8 mouse cellular contexts compared by ENCODE assay signal in the genomic region with DNA sequence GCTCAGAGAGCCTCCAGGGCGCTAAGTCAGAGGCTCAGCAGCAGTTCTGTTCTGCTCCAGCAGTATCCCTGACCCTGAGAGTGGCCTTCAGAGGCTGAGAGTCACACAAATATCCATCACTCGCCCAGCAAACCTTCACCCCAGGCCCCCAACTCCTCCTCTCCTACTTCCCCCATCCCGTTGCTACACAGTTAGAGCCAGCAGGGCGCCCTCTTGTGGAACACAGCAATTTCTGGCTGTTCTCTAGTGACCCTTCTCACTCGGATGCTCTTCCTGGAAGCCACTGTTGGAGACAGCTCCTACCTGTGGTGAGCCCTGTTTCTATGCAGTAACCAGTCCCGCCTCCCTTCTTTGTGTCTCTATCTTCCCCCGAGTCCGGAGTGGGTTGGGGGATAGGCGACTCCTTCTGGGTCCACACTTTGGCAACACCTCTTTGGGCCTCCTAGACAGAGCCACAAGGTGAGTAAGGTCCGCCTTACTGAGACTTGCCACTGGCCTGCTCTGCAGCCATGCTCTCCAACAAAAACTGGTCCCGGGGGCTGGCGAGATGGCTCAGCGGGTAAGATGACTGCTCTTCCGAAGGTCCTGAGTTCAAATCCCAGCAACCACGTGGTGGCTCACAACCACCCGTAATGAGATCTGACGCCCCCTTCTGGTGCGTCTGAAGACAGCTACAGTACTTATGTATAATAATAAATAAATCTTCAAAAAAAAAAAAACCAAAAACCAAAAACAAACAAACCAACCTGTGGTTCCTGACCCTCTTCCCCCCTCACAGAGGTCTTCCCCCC. TPM values are rescaled to one million over a fixed set of nuclear protein-coding genes. Genes with fewer than 3 reads are reported as not detected.
A peak's percentile ranks its signal among the peaks of the same experiment; 100 is the strongest.
DNase-seq lines count a peak whose midpoint lies in the region; ATAC-seq and TF ChIP-seq lines count a peak whose summit lies in the region.

No protein-coding gene starts in this region.

- H3K9ac ChIP-seq in MEL (ENCODE audit: control insufficient read depth, low read depth, low read length, poor library complexity, severe bottlenecking), result peak overlapping the region; percentile 91
- H3K9ac ChIP-seq in forebrain, embryonic 15.5 days (replicated peaks), result 0 out of 2 replicates have a peak overlapping the region, but pooled peaks have one; percentile 14
- H3K9ac ChIP-seq in lung, postnatal 0 days (replicated peaks; ENCODE audit: low read depth), result no peak overlapping the region

- H3K9me3 ChIP-seq in MEL (replicated peaks; ENCODE audit: insufficient read depth, low read length), result no peaks in the 10 kb centered on the region
- no peaks in the 10 kb centered on the region for H3K9me3 ChIP-seq in forebrain, embryonic 15.5 days
- H3K9me3 ChIP-seq in lung, postnatal 0 days (ENCODE audit: low read length), result no peaks in the 10 kb centered on the region

- peak overlapping the region; percentile 87 for H3K4me2 ChIP-seq in forebrain, embryonic 15.5 days (replicated peaks)
- peak overlapping the region; percentile 90 for H3K4me2 ChIP-seq in lung, postnatal 0 days (replicated peaks; ENCODE audit: low read depth, low read length)

- intact Hi-C loops in heart, postnatal 36 days (cut with DNase I), result loop anchor here (1.0 to 2.0 kb wide), 2 partner anchors 22 to 31 kb away; no protein-coding TSS in a partner anchor

- H3K27me3 ChIP-seq in MEL (ENCODE audit: control insufficient read depth in 1 of 2, insufficient read depth in 2 of 2, low read length in 2 of 2), result no peaks in the 10 kb centered on the region
- peaks cover 23% of the 10 kb centered on the region for H3K27me3 ChIP-seq in forebrain, embryonic 15.5 days
- no peaks in the 10 kb centered on the region for H3K27me3 ChIP-seq in lung, postnatal 0 days (replicated peaks; ENCODE audit: insufficient read depth, low read length)

- peaks cover 8 to 54% of the 10 kb centered on the region in 2 experiments for H3K4me1 ChIP-seq in MEL (ENCODE audit: control insufficient read depth in 1 of 2, insufficient read depth in 2 of 2, low read length in 2 of 2)
- H3K4me1 ChIP-seq in forebrain, embryonic 15.5 days, result peaks cover 59% of the 10 kb centered on the region
- peaks cover 29% of the 10 kb centered on the region for H3K4me1 ChIP-seq in lung, postnatal 0 days (ENCODE audit: insufficient read depth, low read depth, low read length)

- TF ChIP-seq EP300 in MEL (IDR thresholded peaks at IDR 0.05; ENCODE audit: low read depth in 1 of 2, low read length in 2 of 2), result 0 out of 4 replicates have a peak, but pooled peaks of 1 of the 2 experiments have one; percentile 38
- TF ChIP-seq EP300 in lung, postnatal 0 days (IDR thresholded peaks at IDR 0.05), result no peak

- peak; percentile 100 for DNase-seq in MEL (ENCODE audit: low read depth, low spot score)
- DNase-seq in cerebellum, adult 11 months, result peak; percentile 79
- DNase-seq in heart, postnatal 36 days, result peak; percentile 86 to 87
- peak; percentile 69 to 74 for DNase-seq in layer of hippocampus, adult 8-10 months (ENCODE audit: low spot score in 2 of 2)
- DNase-seq in lung, postnatal 0 days (ENCODE audit: low spot score), result peak; percentile 93
- peak; percentile 80 for DNase-seq in ovary, postnatal 36 days (ENCODE audit: low spot score)
- DNase-seq in thymus, postnatal 25 days, result peak; percentile 90

- peaks cover 2 to 22% of the 10 kb centered on the region in 2 experiments; a peak in 3 of 4 replicates for H3K36me3 ChIP-seq in MEL (ENCODE audit: control insufficient read depth in 1 of 2, insufficient read depth in 2 of 2, low read length in 2 of 2)
- peaks cover 7% of the 10 kb centered on the region; the same call in 1 of the 2 replicates for H3K36me3 ChIP-seq in forebrain, embryonic 15.5 days
- H3K36me3 ChIP-seq in lung, postnatal 0 days (ENCODE audit: insufficient read depth, low read length), result no peaks in the 10 kb centered on the region; the same call in 1 of the 2 replicates

- 18% methylated on average over 18 of the region's 18 CpGs for WGBS in forebrain, embryonic 15.5 days
- 21% methylated on average over 18 of the region's 18 CpGs for WGBS in lung, postnatal 0 days

- TF ChIP-seq CTCF in MEL (IDR thresholded peaks at IDR 0.05 in 2 of 3, conservative IDR thresholded peaks at IDR 0.05 in 1 of 3; ENCODE audit: control insufficient read depth in 1 of 3, insufficient read depth in 1 of 3, low read depth in 2 of 3, low read length in 3 of 3, poor library complexity in 1 of 3, severe bottlenecking in 1 of 3), result peak in 2 of 3 experiments; percentile 97 to 99; a peak in 4 of 6 replicates
- TF ChIP-seq CTCF in lung, postnatal 0 days (IDR thresholded peaks at IDR 0.05), result peak; percentile 93

- TF ChIP-seq RAD21 in MEL (IDR thresholded peaks at IDR 0.05; ENCODE audit: low read depth, low read length), result peak; percentile 45

- peaks cover 43% of the 10 kb centered on the region for H3K79me2 ChIP-seq in MEL (ENCODE audit: control insufficient read depth, insufficient read depth, low read length, poor library complexity)

- H3K27ac ChIP-seq in MEL (ENCODE audit: control insufficient read depth, low read depth, low read length), result peak overlapping the region; percentile 84
- H3K27ac ChIP-seq in forebrain, embryonic 15.5 days (replicated peaks), result peak overlapping the region; percentile 91
- peak overlapping the region; percentile 97 for H3K27ac ChIP-seq in lung, postnatal 0 days (ENCODE audit: low read length)

- TF ChIP-seq POLR2A in MEL (IDR thresholded peaks at IDR 0.05; ENCODE audit: control insufficient read depth in 1 of 2, insufficient read depth in 1 of 2, low read depth in 1 of 2, low read length in 2 of 2, poor library complexity in 1 of 2), result no peak

- H3K4me3 ChIP-seq in MEL (ENCODE audit: control insufficient read depth in 1 of 2, insufficient read depth in 1 of 2, low read depth in 2 of 2, low read length in 2 of 2), result peak overlapping the region; percentile 56 to 77
- H3K4me3 ChIP-seq in forebrain, embryonic 15.5 days, result peak overlapping the region; percentile 94
- H3K4me3 ChIP-seq in lung, postnatal 0 days (ENCODE audit: low read depth, low read length), result 0 out of 2 replicates have a peak overlapping the region, but pooled peaks have one; percentile 93

- ATAC-seq in forebrain, embryonic 15.5 days (replicated peaks), result peak; percentile 36
- peak; percentile 25 for ATAC-seq in lung, postnatal 0 days

TF ChIP-seq in MEL, 35 proteins besides CTCF, POLR2A, EP300 and RAD21 (continues in another document):
- TF ChIP-seq MYB (IDR thresholded peaks at IDR 0.05; ENCODE audit: low read depth, low read length), result no peak
- no peak for TF ChIP-seq POLR2AphosphoS2 (IDR thresholded peaks at IDR 0.05; ENCODE audit: low read length)
- TF ChIP-seq ZKSCAN1 (IDR thresholded peaks at IDR 0.05; ENCODE audit: low read depth, low read length), result no peak
- TF ChIP-seq CHD2 (IDR thresholded peaks at IDR 0.05; ENCODE audit: low read length), result no peak
- TF ChIP-seq USF1 (IDR thresholded peaks at IDR 0.05; ENCODE audit: low read depth, low read length), result peak; percentile 82
- TF ChIP-seq E2F4 (IDR thresholded peaks at IDR 0.05; ENCODE audit: borderline replicate concordance, low read depth, low read length), result no peak

RNA-seq across cellular contexts. Expression of gene Akt1, which starts 0.8 kb away (rescaled TPM):
- total RNA-seq in MEL (2012; rRNA removed), result 289 and 322 TPM in 2 replicates
- polyA plus RNA-seq in MEL (2012; ENCODE audit: insufficient read depth in 1 of 2, insufficient read length in 2 of 2, low read depth in 1 of 2, low replicate concordance in 2 of 2, missing spikeins in 1 of 2), result 100 to 1,000 TPM; 764 to 827 TPM
- 79.1 and 147 TPM in 2 replicates for polyA plus RNA-seq in forebrain, embryonic 15.5 days (2015; fragmentation: Nextera tagmentation; extraction: Ambion mirVana)
- total RNA-seq in heart, postnatal 36 days (2021), result 100 to 1,000 TPM; 184 to 212 TPM
- 100 to 1,000 TPM; 153 to 162 (median 161) TPM for total RNA-seq in layer of hippocampus, adult 8-10 months (2022)
- 78.8 and 91.3 TPM in 2 replicates for polyA plus RNA-seq in lung, postnatal 0 days (2015; fragmentation: Nextera tagmentation; extraction: Ambion mirVana)

RNA-seq across cellular contexts. Expression of gene Zbtb42, which starts 3.2 kb away (rescaled TPM):
- total RNA-seq in MEL (2012; rRNA removed), result 4.5 and 7.6 TPM in 2 replicates
- polyA plus RNA-seq in MEL (2012; ENCODE audit: insufficient read depth in 1 of 2, insufficient read length in 2 of 2, low read depth in 1 of 2, low replicate concordance in 2 of 2, missing spikeins in 1 of 2), result 10 to 100 TPM in 1 of 2 experiments, not detected in 1; 11.4 TPM
- 0.98 TPM in 2 replicates for polyA plus RNA-seq in forebrain, embryonic 15.5 days (2015; fragmentation: Nextera tagmentation; extraction: Ambion mirVana)
- total RNA-seq in heart, postnatal 36 days (2021), result 1 to 10 TPM; 4.7 to 5.7 TPM
- 1 to 10 TPM in 3 of 4 experiments, under 1 TPM in 1; 0.98 to 2.2 (median 1.1) TPM for total RNA-seq in layer of hippocampus, adult 8-10 months (2022)
- 14.0 and 14.6 TPM in 2 replicates for polyA plus RNA-seq in lung, postnatal 0 days (2015; fragmentation: Nextera tagmentation; extraction: Ambion mirVana)

RNA-seq across cellular contexts. Expression of gene Siva1, which starts 31.0 kb away (rescaled TPM):
- 591 and 659 TPM in 2 replicates for total RNA-seq in MEL (2012; rRNA removed)
- polyA plus RNA-seq in MEL (2012; ENCODE audit: insufficient read depth in 1 of 2, insufficient read length in 2 of 2, low read depth in 1 of 2, low replicate concordance in 2 of 2, missing spikeins in 1 of 2), result 100 to 1,000 TPM in 1 of 2 experiments, not detected in 1; 531 TPM
- polyA plus RNA-seq in forebrain, embryonic 15.5 days (2015; fragmentation: Nextera tagmentation; extraction: Ambion mirVana), result 77.2 and 91.2 TPM in 2 replicates
- 10 to 100 TPM; 29.4 to 31.0 TPM for total RNA-seq in heart, postnatal 36 days (2021)
- total RNA-seq in layer of hippocampus, adult 8-10 months (2022), result 10 to 100 TPM; 20.8 to 23.5 (median 22.1) TPM
- 130 and 152 TPM in 2 replicates for polyA plus RNA-seq in lung, postnatal 0 days (2015; fragmentation: Nextera tagmentation; extraction: Ambion mirVana)

RNA-seq across cellular contexts. Expression of gene Cep170b, which starts 44.8 kb away (rescaled TPM):
- total RNA-seq in MEL (2012; rRNA removed), result 40.0 and 49.7 TPM in 2 replicates
- polyA plus RNA-seq in MEL (2012; ENCODE audit: insufficient read depth in 1 of 2, insufficient read length in 2 of 2, low read depth in 1 of 2, low replicate concordance in 2 of 2, missing spikeins in 1 of 2), result 10 to 100 TPM in 1 of 2 experiments, not detected in 1; 64.0 TPM
- polyA plus RNA-seq in forebrain, embryonic 15.5 days (2015; fragmentation: Nextera tagmentation; extraction: Ambion mirVana), result 24.0 and 27.0 TPM in 2 replicates
- total RNA-seq in heart, postnatal 36 days (2021), result 10 to 100 TPM in 1 of 2 experiments, 1 to 10 TPM in 1; 9.2 to 11.3 TPM
- 100 to 1,000 TPM; 190 to 216 (median 203) TPM for total RNA-seq in layer of hippocampus, adult 8-10 months (2022)
- 17.5 and 20.8 TPM in 2 replicates for polyA plus RNA-seq in lung, postnatal 0 days (2015; fragmentation: Nextera tagmentation; extraction: Ambion mirVana)

RNA-seq across cellular contexts. Expression of gene Adssl1, which starts 55.6 kb away (rescaled TPM):
- total RNA-seq in MEL (2012; rRNA removed), result 36.0 and 58.2 TPM in 2 replicates
- 10 to 100 TPM in 1 of 2 experiments, not detected in 1; 63.9 TPM for polyA plus RNA-seq in MEL (2012; ENCODE audit: insufficient read depth in 1 of 2, insufficient read length in 2 of 2, low read depth in 1 of 2, low replicate concordance in 2 of 2, missing spikeins in 1 of 2)
- polyA plus RNA-seq in forebrain, embryonic 15.5 days (2015; fragmentation: Nextera tagmentation; extraction: Ambion mirVana), result 2.0 and 2.2 TPM in 2 replicates
- total RNA-seq in heart, postnatal 36 days (2021), result 100 to 1,000 TPM; 162 to 165 TPM
- total RNA-seq in layer of hippocampus, adult 8-10 months (2022), result 10 to 100 TPM in 3 of 4 experiments, 1 to 10 TPM in 1; 9.6 to 30.4 (median 20.8) TPM
- polyA plus RNA-seq in lung, postnatal 0 days (2015; fragmentation: Nextera tagmentation; extraction: Ambion mirVana), result 29.9 and 43.0 TPM in 2 replicates

Comparison
In these comparisons a context has a peak if more than half of its experiments do, and no peak if none do; other contexts are left out.
1. Peak in every context shown above with its lines: DNase-seq, ATAC-seq, H3K4me3 ChIP-seq and H3K27ac ChIP-seq.
2. RNA of gene Siva1, which starts 31.0 kb away (total RNA-seq): 591 to 659 TPM in MEL; 29.4 to 31.0 TPM in heart, postnatal 36 days and 20.8 to 23.5 TPM in layer of hippocampus, adult 8-10 months; every median in the first group is over 10 times any median in the second.